In genomic region chr19:23781968-23782367, GRCm38 (mm10) we compare ENCODE assay signal across 10 mouse cellular contexts. TPM values are rescaled to one million over a fixed set of nuclear protein-coding genes. Genes with fewer than 3 reads are reported as not detected.
A peak's percentile ranks its signal among the peaks of the same experiment; 100 is the strongest.
DNase-seq lines count a peak whose midpoint lies in the region; ATAC-seq lines count a peak whose summit lies in the region.
"Had no signal": no experiment of that assay in that cellular context is flagged by ENCODE, and none has a peak within 500 bp of the region (broad histone marks: within the 10 kb centered on the region; RNA-seq: fewer than 3 reads in every experiment).

No protein-coding gene starts in this region.

- no peak for ATAC-seq in embryonic facial prominence, embryonic 13.5 days (ENCODE audit: insufficient number of reproducible peaks, insufficient read depth, low FRiP score, low TSS enrichment, low read depth)

- no peaks in the 10 kb centered on the region for H3K27me3 ChIP-seq in embryonic facial prominence, embryonic 13.5 days
- H3K27me3 ChIP-seq in limb, embryonic 10.5 days (ENCODE audit: low read depth, poor library complexity, severe bottlenecking), result no peaks in the 10 kb centered on the region
- H3K27me3 ChIP-seq: embryonic facial prominence, embryonic 15.5 days had no signal

- no peak overlapping the region for H3K4me3 ChIP-seq in embryonic facial prominence, embryonic 13.5 days
- H3K4me3 ChIP-seq in limb, embryonic 10.5 days, result no peak overlapping the region
- H3K4me3 ChIP-seq: embryonic facial prominence, embryonic 15.5 days had no signal

- H3K4me2 ChIP-seq in embryonic facial prominence, embryonic 13.5 days, result peak overlapping the region; percentile 43
- H3K4me2 ChIP-seq: embryonic facial prominence, embryonic 15.5 days had no signal

- H3K27ac ChIP-seq in embryonic facial prominence, embryonic 13.5 days, result no peak overlapping the region
- 0 out of 2 replicates have a peak overlapping the region, but pooled peaks have one; percentile 4 for H3K27ac ChIP-seq in limb, embryonic 10.5 days
- H3K27ac ChIP-seq: embryonic facial prominence, embryonic 15.5 days; liver, embryonic 14.5 days had no signal

- no peaks in the 10 kb centered on the region for H3K9me3 ChIP-seq in embryonic facial prominence, embryonic 13.5 days
- no peaks in the 10 kb centered on the region for H3K9me3 ChIP-seq in limb, embryonic 10.5 days (replicated peaks)
- H3K9me3 ChIP-seq: embryonic facial prominence, embryonic 15.5 days had no signal

- WGBS in embryonic facial prominence, embryonic 13.5 days, result 10% methylated on average over 9 of the region's 9 CpGs
- 10% methylated on average over 9 of the region's 9 CpGs for WGBS in limb, embryonic 10.5 days

- no peaks in the 10 kb centered on the region for H3K36me3 ChIP-seq in embryonic facial prominence, embryonic 13.5 days
- H3K36me3 ChIP-seq in limb, embryonic 10.5 days, result no peaks in the 10 kb centered on the region
- H3K36me3 ChIP-seq: embryonic facial prominence, embryonic 15.5 days had no signal

- DNase-seq in thymus, postnatal 0 days (ENCODE audit: low spot score), result peak; percentile 8
- DNase-seq in thymus, postnatal 14 days, result no peak
- DNase-seq in limb, embryonic 10.5 days (ENCODE audit: low spot score), result peak; percentile 56
- no peak for DNase-seq in layer of hippocampus, adult 11-12 months (ENCODE audit: low spot score)
- DNase-seq in kidney, postnatal 14 days, result no peak
- DNase-seq in spleen, postnatal 4 days (ENCODE audit: low spot score in 2 of 2), result no peak
- DNase-seq: adrenal gland, adult 2 months had no signal

- 0 out of 2 replicates have a peak, but pooled peaks cover 4% of the 10 kb centered on the region for H3K4me1 ChIP-seq in embryonic facial prominence, embryonic 13.5 days
- peaks cover 15% of the 10 kb centered on the region for H3K4me1 ChIP-seq in limb, embryonic 10.5 days

- no peak overlapping the region for H3K9ac ChIP-seq in embryonic facial prominence, embryonic 13.5 days
- H3K9ac ChIP-seq: embryonic facial prominence, embryonic 15.5 days; liver, embryonic 14.5 days had no signal

RNA-seq across cellular contexts. Expression of gene Apba1, which starts 23.3 kb away (rescaled TPM):
- polyA plus RNA-seq in thymus, postnatal 0 days (2015; fragmentation: Nextera tagmentation; extraction: Ambion mirVana), result 0.52 and 0.53 TPM in 2 replicates
- 0.94 and 1.0 TPM in 2 replicates for polyA plus RNA-seq in embryonic facial prominence, embryonic 13.5 days (2015; fragmentation: Nextera tagmentation; extraction: Ambion mirVana)
- polyA plus RNA-seq in limb, embryonic 10.5 days (2016; fragmentation: Nextera tagmentation; extraction: Ambion mirVana), result 0.10 and 0.16 TPM in 2 replicates

Comparison
In these comparisons a context has a peak if more than half of its experiments do, and no peak if none do; other contexts are left out.
1. DNase-seq: peak in thymus, postnatal 0 days (single experiment) and limb, embryonic 10.5 days (single experiment); none in thymus, postnatal 14 days (single experiment), layer of hippocampus, adult 11-12 months (single experiment), kidney, postnatal 14 days (single experiment) and spleen, postnatal 4 days (0 of 2).